Mouse (Mus musculus) spleen, postnatal 14 days (tissue): ENCODE data around the gene Serpina3b.

Experiments
- DNase-seq, 2 experiments: peaks; one replicate each; pipeline ENCODE4 v3.0.0; 2021 to 2022; ENCODE audit warnings: low spot score in 2 of 2

Gene Serpina3b

DNA sequence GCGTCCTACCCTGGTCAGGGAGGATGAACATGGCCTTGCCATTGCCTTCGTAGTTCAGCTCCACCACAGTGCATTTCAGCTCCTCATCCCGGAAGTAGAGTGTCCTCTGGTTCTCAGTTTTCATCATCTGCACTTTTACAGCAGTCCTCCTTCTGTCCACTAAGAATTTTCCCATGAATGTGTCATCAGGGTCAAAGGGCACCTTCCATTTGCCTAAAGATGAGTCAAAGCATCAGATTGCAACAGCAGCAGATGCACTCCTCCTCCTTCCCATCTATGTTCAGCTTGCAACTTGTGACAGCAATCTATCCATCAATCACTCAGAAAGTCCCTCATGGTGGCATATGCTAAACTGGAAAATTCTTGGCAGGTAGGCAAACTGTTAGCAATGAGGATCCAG lies 47.8 kb downstream of the Serpina3b start:
- DNase-seq: no peak

DNA sequence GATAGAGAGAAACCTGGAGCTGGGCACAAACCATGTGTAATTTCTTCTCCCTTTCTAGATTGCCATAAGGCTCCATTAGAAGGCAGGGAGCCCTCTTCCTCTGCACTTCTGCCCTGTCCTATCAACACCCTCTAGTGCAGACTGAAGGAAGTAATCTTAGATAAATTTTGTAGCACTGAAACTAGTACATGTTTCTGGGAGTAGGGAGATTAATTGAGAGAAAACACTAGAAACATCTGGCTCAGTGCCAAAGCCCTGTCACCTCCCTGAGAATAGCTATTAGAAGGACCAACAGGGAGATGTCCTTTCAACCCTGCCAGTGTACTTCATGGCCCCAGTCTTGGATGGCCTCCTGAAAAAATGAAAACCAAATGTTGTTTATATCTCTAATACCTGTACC lies 50.8 kb downstream of the Serpina3b start:
- no peak for DNase-seq

DNA sequence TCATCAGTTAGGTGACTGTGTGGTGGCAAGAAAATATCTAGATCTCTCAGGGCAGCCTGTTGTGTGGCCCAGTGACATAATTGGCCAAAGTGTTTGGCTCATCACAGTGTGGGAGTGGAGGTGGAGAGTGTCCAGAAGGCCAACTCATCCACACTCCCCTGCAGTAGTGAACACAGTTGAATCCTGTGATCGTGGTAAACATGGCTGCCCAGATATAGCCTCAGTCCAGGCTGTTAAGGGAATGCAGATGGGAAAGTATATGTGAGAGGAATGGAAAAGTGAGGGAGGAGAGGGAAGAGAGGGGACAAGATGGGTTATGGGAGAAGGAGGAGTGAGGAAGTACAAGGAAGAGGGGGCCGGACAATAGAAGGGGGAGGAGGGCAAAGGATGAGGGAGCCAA lies 51.2 kb downstream of the Serpina3b start:
- no peak for DNase-seq

DNA sequence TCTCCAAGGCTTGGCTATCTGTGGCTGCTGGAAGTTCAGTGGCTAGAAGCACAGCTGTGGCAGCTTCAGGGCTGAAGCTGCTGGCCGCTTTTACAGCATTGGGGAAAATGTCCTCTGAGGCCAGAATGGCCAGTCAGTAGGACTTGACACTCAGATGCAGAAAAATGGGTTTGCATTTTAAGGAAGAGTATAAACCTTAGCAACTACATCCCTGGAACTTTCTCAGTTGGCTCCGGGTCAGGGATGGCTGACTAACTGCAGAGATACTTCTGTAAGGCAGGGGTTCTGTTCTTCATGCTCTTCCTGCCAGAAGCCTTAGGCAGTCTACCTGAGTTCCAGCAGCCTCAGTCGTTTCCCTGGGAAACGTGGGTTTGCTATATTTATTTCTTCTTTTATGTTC lies 57.2 kb downstream of the Serpina3b start:
- DNase-seq: no peak

DNA sequence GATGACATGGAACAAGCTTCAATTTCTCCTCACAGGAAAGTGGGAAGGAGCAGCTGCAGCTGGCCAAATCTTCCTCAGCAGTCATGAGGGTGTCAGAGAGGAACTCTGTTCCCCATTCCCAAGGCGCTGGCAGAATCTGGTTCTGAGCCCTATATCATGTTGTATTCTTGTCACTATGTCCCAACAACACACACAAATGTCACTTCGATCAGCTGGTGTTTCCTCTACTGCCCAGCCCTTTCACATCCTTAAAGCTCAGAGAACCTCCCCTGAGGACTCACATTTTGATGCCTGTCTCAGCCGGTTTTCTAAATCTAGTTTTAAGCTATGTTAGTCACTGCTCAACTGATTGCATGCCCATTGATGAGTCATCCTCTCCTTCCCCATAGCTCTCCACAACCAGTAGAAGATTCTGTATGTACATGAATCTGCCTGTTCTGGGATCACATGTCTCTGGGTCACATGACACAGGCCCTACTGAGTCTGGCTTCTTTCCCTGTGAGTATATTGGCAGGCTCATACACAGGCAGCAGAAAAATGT lies 58.3 kb downstream of the Serpina3b start:
- DNase-seq: no peak
